ENCODE assay signal across 24 mouse cellular contexts in the genomic region with DNA sequence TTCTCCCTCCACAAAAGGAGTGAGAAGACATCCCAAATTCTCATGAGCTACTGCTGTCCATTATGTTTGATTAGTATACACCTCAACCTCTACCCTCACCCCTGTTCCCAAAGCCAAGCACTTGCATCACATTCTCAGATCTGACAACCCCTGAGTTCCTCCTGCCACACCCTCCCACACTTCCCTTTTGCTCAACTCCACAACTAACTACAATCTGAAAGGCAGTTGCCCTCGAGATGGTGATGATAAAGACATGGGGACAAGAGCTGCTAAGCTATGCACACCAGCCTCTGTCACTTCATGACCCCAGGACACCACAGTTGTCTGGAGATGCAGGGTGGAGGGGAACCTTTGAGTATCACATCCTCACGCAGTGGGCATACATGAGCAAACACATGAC. TPM values are rescaled to one million over a fixed set of nuclear protein-coding genes. Genes with fewer than 3 reads are reported as not detected.
DNase-seq lines count a peak whose midpoint lies in the region; ATAC-seq lines count a peak whose summit lies in the region.
"Had no signal": no experiment of that assay in that cellular context is flagged by ENCODE, and none has a peak within 500 bp of the region (broad histone marks: within the 10 kb centered on the region; RNA-seq: fewer than 3 reads in every experiment).

No protein-coding gene starts in this region.

- ATAC-seq in granulocyte monocyte progenitor cell, adult 5-6 weeks (replicated peaks; ENCODE audit: poor library complexity, severe bottlenecking): peak; percentile 85
- ATAC-seq: forebrain, embryonic 15.5 days; lung, postnatal 0 days had no signal

- DNase-seq in 416B (ENCODE audit: low read depth): peak; percentile 90
- DNase-seq in CD4-positive helper T cell, adult 2 months (ENCODE audit: low read depth, low spot score): peak; percentile 57
- peak; percentile 34 for DNase-seq in monocyte, adult 2 months (ENCODE audit: low read depth in 1 of 2, low spot score in 2 of 2)
- no peak for DNase-seq in embryo, embryonic 11 days
- DNase-seq in layer of hippocampus, adult 8-10 months (ENCODE audit: low spot score in 2 of 2): no peak
- DNase-seq in gastrocnemius, adult 18-20 months (ENCODE audit: low spot score): no peak
- DNase-seq: adrenal gland, adult 2 months; cerebellum, adult 18-20 months; cerebellum, postnatal 14 days; gastrocnemius, postnatal 25 days; heart, adult 2 months; heart, postnatal 14 days; kidney, adult 18-20 months; kidney, postnatal 14 days; layer of hippocampus, postnatal 36 days; midbrain, embryonic 14.5 days; right cerebral cortex, adult 18-20 months had no signal

RNA-seq across cellular contexts. Expression of a gene that starts 56.5 kb away (rescaled TPM):
- total RNA-seq in granulocyte monocyte progenitor cell, adult 5-6 weeks (2014; fragmentation: Nextera tagmentation): not detected in 2 replicates
- not detected in 2 replicates for total RNA-seq in granulocyte monocyte progenitor cell, adult 5-6 weeks (2017)
- not detected for total RNA-seq in layer of hippocampus, adult 8-10 months (2022)
- not detected for total RNA-seq in gastrocnemius, adult 18-20 months (2021)
- total RNA-seq: adrenal gland, adult 2 months; adrenal gland, postnatal 4 days; ES-E14; gastrocnemius, postnatal 25 days; heart, adult 2 months; heart, postnatal 14 days; layer of hippocampus, adult 2 months; layer of hippocampus, postnatal 36 days; left cerebral cortex, postnatal 25 days had no signal

Comparison
In these comparisons a context has a peak if more than half of its experiments do, and no peak if none do; other contexts are left out.
1. DNase-seq: peak in 416B (single experiment), CD4-positive helper T cell, adult 2 months (single experiment) and monocyte, adult 2 months (2 of 2); none in embryo, embryonic 11 days (single experiment), layer of hippocampus, adult 8-10 months (0 of 2) and gastrocnemius, adult 18-20 months (single experiment).